Mouse (Mus musculus) embryonic stem cell, embryonic (primary cell): Measurements from ENCODE around the gene Lhb.

ENCODE experiments used
- CTCF ChIA-PET, 4 experiments: fragments of 300-600 bp in 2 of 4; fragments of 350-600 bp in 2 of 4; sonication (Branson Sonifier 250); formaldehyde crosslinking; loops; one replicate each; lab custom pipeline; 2022; ENCODE audit warnings: inconsistent platforms in 2 of 4; lab: Charles Lee
- POLR2A ChIA-PET, 4 experiments: fragments of 300-600 bp in 2 of 4; fragments of 350-600 bp in 2 of 4; sonication (Branson Sonifier 250); formaldehyde crosslinking; loops; one replicate each; lab custom pipeline; 2022; ENCODE audit warnings: antibody characterized with exemption in 4 of 4, inconsistent platforms in 1 of 4; lab: Charles Lee

Lhb gene

DNA sequence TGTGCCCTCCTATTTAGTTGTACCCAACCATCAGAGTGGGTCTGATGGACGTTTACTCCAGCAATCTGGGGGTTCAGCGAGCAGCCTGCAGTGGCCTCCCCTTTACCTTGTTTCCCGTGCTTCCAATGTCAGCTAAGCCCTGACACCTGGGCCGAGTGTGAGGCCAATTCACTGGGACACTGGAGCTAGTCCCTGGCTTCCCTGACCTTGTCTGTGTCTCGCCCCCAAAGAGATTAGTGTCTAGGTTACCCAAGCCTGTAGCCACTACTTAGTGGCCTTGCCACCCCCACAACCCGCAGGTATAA is at the start of gene Lhb:
Gene Lhb (plus strand): TSS at position 206 of the 305 bp plus-strand sequence.
- ChIA-PET POLR2A (interaction anchor here (0.5 to 8.4 kb wide), 39 partner anchors 10 to 636 kb away, joined by 3 to 114 read pairs (median 4); partner anchors contain the start of genes Gys1 (in 3 of the 4), Ftl1 (in 2 of the 4), Kcna7 (in 2 of the 4) and Plekha4 (in 2 of the 4)), CTCF (interaction anchor here (0.6 to 6.0 kb wide), 11 partner anchors 14 to 144 kb away, joined by 3 to 39 read pairs (median 5); partner anchors contain the start of genes Kcna7 (in 2 of the 4), Gys1 (in 1 of the 4) and Ruvbl2 (in 1 of the 4))

DNA sequence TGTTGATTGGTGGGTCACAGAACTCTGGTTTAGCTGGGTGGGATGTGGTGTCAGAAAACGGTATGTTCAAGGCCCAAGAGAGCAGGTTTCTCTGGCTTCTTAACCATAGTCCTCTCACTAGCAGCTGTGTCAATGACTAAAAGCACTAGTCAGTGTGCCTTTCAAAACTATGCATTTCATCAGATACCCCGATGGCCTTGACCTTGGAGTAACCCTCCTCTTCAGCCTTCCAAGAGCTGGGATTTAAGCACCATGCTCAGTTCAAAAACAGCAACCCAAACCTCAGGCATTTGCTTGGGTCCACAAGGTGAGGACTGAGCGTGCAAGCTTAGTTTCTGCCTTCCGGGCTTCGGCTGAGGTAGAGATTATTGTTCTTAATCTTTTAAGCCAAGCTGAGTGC is 48.2 kb upstream of the Lhb start:
- ChIA-PET POLR2A (interaction anchor here in 3 of 4 experiments (0.6 to 51.5 kb wide), 19 partner anchors 0 to 318 kb away, joined by 3 to 1478 read pairs (median 4); partner anchors contain the start of genes Snrnp70 (in 2 of the 3), Kcna7 (in 1 of the 3), Lhb (in 1 of the 3) and Lin7b (in 1 of the 3)), CTCF (interaction anchor here in 2 of 4 experiments (0.6 to 1.2 kb wide), 6 partner anchors 7 to 424 kb away, joined by 3 to 17 read pairs (median 3); no protein-coding TSS in a partner anchor)

DNA sequence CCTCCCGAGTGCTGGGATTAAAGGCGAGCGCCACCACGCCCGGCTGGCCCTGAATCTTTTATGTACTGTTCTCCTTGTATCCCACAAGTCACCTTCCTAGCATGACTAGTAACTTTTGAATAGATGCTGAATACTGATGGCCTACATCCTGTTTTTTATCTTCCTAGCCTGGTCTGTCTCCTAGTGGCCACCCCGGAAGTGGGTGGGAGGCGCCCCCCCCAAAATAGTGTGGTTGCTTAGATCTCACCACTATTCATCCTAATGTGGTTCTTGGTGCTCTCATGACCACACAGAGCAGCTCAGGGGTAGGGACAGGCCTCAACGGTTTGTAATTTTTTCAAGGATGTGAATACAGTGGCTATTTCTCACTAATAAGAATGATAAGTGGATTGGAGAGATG is 46.0 kb upstream of the Lhb start:
- POLR2A ChIA-PET = interaction anchor here (0.6 to 51.5 kb wide), 9 partner anchors 3 to 254 kb away, joined by 3 to 1478 read pairs (median 6); partner anchors contain the start of genes Kcna7 (in 1 of the 4), Lin7b (in 1 of the 4), Ppfia3 (in 1 of the 4) and Snrnp70 (in 1 of the 4)
- CTCF ChIA-PET = interaction anchor here in 1 of 4 experiments (0.6 kb wide), 1 partner anchor 267 kb away, joined by 14 read pairs; no protein-coding TSS in a partner anchor

DNA sequence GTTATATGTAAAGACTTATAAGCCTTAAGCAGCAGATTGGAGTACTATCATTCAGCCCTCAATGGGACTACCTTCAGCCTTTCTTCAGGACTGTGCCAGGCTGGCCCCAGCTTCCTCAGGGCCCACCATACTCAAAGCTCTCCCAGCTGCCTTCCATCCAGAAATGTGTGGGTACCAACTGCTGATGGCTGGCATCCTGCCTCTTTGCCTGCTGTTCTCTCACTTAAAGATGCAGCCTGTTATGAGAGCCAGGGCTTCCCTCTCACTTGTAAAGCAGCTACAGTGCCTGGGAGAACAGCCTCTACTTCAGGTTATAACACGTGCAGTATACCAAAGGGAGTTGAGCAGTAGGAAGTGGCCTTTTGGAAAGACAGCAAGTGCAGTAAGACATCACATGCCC is 44.6 kb upstream of the Lhb start:
- ChIA-PET POLR2A (interaction anchor here (0.7 to 51.5 kb wide), 20 partner anchors 4 to 347 kb away, joined by 3 to 1478 read pairs (median 5); partner anchors contain the start of genes Ppfia3 (in 3 of the 4), Snrnp70 (in 2 of the 4), Ftl1 (in 1 of the 4) and Gys1 (in 1 of the 4)), CTCF (interaction anchor here in 3 of 4 experiments (0.6 to 2.3 kb wide), 4 partner anchors 10 to 211 kb away, joined by 3 to 10 read pairs (median 4); partner anchors contain the start of gene Kcna7 (in 1 of the 3))

DNA sequence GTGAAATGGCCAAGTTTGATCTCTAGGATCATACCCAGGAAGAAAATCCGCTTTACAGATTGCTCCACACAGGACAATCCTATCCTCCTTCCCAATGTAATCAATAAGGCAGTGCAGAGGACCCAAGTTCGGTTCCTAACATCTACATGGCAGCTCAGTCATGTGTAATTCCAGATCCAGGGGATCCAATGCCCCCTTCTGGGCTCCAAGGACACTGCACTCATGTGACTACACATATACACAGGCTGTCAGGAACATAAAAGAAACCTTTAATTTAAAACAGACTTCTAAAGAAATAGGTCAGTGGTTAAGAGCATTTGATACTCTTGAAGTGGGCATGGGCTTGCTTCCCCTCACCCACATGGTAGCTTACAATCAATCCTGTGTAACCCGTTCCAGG is 34.5 kb upstream of the Lhb start:
- CTCF ChIA-PET = interaction anchor here in 3 of 4 experiments (0.6 to 1.8 kb wide), 9 partner anchors 9 to 242 kb away, joined by 3 to 5 read pairs (median 4); partner anchors contain the start of genes Kcna7 (in 1 of the 3), Slc6a21 (in 1 of the 3) and Snrnp70 (in 1 of the 3)
- POLR2A ChIA-PET = interaction anchor here in 3 of 4 experiments (0.7 to 51.5 kb wide), 12 partner anchors 5 to 173 kb away, joined by 3 to 1478 read pairs (median 4); partner anchors contain the start of genes Kcna7 (in 2 of the 3), Ppfia3 (in 2 of the 3), Snrnp70 (in 2 of the 3) and Gys1 (in 1 of the 3)

DNA sequence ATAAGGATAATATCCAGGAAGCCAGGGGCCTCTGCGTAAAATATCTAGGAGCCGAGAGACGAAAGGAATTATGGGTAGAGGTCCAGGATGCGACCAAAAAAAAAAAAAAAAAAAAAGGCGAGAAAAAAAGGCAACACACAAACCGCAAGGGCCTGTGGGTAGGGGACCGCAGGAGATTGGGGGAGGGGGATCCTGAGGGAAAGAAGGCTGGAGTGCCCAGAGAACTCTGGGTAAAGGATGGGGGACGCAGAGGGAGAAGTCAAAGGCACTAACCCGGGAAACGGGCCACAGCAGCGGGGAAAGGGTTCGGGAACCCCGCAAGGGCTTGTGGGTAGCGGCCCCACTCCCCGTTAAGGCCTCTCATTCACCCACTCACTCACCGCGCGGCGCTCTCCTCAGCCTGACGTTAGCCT is 25.5 kb upstream of the Lhb start:
- POLR2A ChIA-PET = interaction anchor here (0.6 to 51.5 kb wide), 101 partner anchors 4 to 576 kb away, joined by 3 to 1478 read pairs (median 5); partner anchors contain the start of genes Ccdc155 (in 3 of the 4), Ftl1 (in 3 of the 4), Kcna7 (in 3 of the 4) and Ppfia3 (in 3 of the 4)
- CTCF ChIA-PET = interaction anchor here (0.7 to 4.9 kb wide), 17 partner anchors 8 to 287 kb away, joined by 3 to 33 read pairs (median 4); partner anchors contain the start of genes Kcna7 (in 3 of the 4), Gys1 (in 1 of the 4) and Ntf5 (in 1 of the 4)

DNA sequence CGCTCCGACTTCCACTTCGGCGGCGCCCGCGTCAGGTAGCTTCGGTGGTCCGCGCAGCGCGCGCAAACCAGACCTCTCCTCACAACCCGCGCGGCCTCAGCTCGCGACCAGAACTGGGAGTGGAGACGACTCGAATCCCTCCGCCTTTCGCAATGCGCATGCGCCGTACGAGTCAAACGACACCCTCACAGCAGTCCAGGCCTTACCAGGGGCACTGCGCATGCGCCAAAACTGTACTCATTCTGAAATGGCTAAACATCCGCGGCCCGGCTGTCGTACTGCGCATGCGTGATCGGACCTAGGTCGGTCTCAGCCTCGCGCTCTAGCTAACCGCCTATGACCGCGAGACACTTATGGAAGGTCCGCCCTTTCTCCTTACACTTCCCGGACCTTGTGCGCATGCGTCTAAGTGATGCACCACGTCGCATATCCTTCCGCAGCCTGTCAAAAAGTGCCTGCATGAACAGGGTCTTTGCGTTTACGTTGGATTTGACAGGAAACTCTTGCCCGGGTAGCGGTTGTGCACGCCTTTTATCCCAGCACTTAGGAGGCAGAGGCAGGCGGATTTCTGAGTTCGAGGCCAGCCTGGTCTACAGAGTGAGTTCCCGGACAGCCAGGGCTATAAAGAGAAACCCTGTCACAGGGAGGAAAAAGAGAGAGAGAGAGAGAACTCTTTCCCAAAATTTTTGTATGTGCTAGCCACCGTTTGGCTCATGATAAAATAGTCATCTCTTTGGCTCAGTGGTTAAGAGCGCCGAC is 24.9 kb upstream of the Lhb start, which contains the start of gene Snrnp70:
Gene Snrnp70 (minus strand): TSS at position 165 of the 759 bp plus-strand sequence.
- POLR2A ChIA-PET = interaction anchor here (0.6 to 51.5 kb wide), 107 partner anchors 4 to 577 kb away, joined by 3 to 1478 read pairs (median 5); partner anchors contain the start of genes Ccdc155 (in 3 of the 4), Ftl1 (in 3 of the 4), Gys1 (in 3 of the 4) and Kcna7 (in 3 of the 4)
- CTCF ChIA-PET = interaction anchor here (0.7 to 4.9 kb wide), 19 partner anchors 9 to 287 kb away, joined by 3 to 33 read pairs (median 4); partner anchors contain the start of genes Kcna7 (in 3 of the 4), Gys1 (in 1 of the 4), Ntf5 (in 1 of the 4) and Rasip1 (in 1 of the 4)

DNA sequence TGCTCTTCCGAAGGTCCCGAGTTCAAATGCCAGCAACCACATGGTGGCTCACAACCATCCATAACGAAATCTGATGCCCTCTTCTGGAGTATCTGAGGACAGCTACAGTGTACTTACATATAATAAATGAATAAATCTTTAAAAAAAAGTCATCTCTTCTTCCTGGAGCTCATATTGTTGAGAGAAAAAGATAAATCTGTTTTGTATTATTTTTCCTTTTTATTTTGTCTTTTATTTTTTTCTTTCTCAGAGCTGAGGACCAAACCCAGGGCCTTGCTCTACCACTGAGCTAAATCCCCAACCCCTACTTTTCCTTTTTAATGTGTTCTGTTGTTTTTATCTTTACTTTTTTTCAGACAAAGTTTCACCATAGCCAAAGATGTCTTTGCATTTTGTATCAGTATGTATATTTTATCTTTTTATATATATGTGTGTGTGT is 24.3 kb upstream of the Lhb start:
- CTCF ChIA-PET = interaction anchor here (0.6 to 4.9 kb wide), 14 partner anchors 9 to 1518 kb away, joined by 3 to 33 read pairs (median 4); partner anchors contain the start of genes Kcna7 (in 2 of the 4), Gys1 (in 1 of the 4), Ntf5 (in 1 of the 4) and Rasip1 (in 1 of the 4)

DNA sequence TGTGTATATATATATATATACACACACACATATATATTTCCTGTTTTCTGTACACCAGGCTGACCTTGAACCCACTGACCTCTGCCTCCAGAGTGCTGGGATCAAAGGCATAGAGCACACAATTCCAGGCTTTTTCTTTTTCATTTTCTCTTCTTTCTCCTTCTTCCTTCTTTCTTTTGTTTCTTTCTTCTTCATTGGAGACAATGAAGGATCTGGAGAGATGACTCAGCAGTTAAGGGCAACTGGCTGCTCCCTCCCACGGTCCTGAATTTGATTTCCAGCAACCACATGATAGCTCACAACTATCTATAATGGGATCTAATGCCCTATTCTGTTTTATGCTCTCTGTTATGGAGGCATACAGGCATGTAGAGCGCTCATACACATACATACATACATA is 23.8 kb upstream of the Lhb start:
- CTCF ChIA-PET = interaction anchor here in 2 of 4 experiments (0.6 to 4.9 kb wide), 5 partner anchors 9 to 1519 kb away, joined by 3 to 33 read pairs (median 7); partner anchors contain the start of genes Kcna7 (in 1 of the 2) and Ntf5 (in 1 of the 2)
- POLR2A ChIA-PET = interaction anchor here in 3 of 4 experiments (0.6 to 51.5 kb wide), 40 partner anchors 5 to 581 kb away, joined by 3 to 1478 read pairs (median 8); partner anchors contain the start of genes Ftl1 (in 3 of the 3), Kcna7 (in 3 of the 3), Ppfia3 (in 3 of the 3) and Trpm4 (in 2 of the 3)

More for the DNA sequence above, 24.3 kb upstream of the Lhb start:
- POLR2A ChIA-PET = interaction anchor here (0.6 to 51.5 kb wide), 88 partner anchors 5 to 578 kb away, joined by 3 to 1478 read pairs (median 5); partner anchors contain the start of genes Ftl1 (in 3 of the 4), Kcna7 (in 3 of the 4), Ppfia3 (in 3 of the 4) and Bax (in 2 of the 4)

DNA sequence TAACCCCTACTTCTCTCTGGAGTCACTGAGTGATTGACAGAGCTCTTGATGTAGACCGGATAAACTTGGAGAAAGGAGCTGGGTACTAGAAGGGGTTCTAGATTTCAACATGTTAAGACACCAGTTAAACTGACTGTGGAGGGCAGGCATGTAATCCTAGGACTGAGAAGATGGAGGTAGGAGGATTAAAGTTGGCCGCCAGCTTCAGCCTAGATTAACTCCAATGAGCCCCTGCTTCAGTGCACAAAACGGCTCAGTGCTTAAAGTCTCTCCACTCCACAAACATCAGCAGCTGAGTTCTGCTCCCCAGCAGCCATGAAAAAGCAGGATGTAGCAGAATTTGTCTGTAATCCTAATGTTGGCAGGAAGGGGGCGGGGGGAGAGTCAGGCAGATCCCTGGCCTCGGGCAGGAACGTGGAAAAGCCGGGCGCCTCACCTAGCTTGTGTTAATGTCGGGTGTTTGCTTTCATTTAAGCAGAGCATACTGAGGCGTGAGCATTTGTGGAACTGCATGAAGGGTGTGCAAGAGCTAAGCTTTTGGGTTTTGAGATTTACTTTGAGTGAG is 19.0 kb upstream of the Lhb start:
- CTCF ChIA-PET = interaction anchor here (0.6 to 2.4 kb wide), 26 partner anchors 10 to 281 kb away, joined by 3 to 13 read pairs (median 3); partner anchors contain the start of genes Gys1 (in 1 of the 4), Lhb (in 1 of the 4), Ppfia3 (in 1 of the 4) and Ruvbl2 (in 1 of the 4)
- POLR2A ChIA-PET = interaction anchor here (0.5 to 39.9 kb wide), 40 partner anchors 8 to 510 kb away, joined by 3 to 1478 read pairs (median 4); partner anchors contain the start of genes Gys1 (in 3 of the 4), Ftl1 (in 2 of the 4), Ntf5 (in 2 of the 4) and Ppfia3 (in 2 of the 4)

DNA sequence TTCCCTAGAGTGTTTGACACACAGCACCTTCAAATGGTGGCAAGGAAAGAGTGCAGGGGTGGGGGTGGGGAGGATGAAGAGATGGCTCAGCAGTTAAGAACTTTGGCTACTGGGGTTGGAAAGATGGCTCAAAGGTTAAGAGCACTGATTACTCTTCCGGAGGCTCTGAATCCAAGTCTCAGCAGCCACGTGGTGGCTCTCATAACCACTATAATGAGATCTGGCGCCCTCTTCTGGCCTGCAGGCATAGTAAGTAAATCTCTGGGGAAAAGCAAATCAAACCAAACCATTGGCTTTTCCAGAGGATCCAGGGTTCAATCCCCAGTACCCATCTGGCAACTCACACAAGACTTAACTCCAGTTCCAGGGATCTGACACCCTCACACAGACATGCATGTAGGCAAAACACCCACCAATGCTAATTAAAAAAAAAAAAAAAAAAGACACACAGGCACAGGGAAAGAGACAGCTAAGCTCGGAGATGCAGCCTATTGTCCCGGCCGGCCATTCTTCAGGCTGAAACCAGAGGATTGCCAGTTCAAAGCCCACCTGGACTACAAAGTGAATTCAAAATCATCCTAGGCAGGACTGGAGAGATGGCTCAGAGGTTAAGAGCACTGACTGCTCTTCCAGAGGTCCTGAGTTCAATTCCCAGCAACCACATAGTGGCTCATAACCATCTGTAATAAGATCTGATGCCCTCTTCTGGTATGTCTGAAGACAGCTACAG is 16.9 kb upstream of the Lhb start:
- CTCF ChIA-PET = interaction anchor here in 3 of 4 experiments (0.6 to 4.9 kb wide), 15 partner anchors 13 to 253 kb away, joined by 3 to 47 read pairs (median 5); partner anchors contain the start of genes Lin7b (in 1 of the 3), Ppfia3 (in 1 of the 3) and Ruvbl2 (in 1 of the 3)

DNA sequence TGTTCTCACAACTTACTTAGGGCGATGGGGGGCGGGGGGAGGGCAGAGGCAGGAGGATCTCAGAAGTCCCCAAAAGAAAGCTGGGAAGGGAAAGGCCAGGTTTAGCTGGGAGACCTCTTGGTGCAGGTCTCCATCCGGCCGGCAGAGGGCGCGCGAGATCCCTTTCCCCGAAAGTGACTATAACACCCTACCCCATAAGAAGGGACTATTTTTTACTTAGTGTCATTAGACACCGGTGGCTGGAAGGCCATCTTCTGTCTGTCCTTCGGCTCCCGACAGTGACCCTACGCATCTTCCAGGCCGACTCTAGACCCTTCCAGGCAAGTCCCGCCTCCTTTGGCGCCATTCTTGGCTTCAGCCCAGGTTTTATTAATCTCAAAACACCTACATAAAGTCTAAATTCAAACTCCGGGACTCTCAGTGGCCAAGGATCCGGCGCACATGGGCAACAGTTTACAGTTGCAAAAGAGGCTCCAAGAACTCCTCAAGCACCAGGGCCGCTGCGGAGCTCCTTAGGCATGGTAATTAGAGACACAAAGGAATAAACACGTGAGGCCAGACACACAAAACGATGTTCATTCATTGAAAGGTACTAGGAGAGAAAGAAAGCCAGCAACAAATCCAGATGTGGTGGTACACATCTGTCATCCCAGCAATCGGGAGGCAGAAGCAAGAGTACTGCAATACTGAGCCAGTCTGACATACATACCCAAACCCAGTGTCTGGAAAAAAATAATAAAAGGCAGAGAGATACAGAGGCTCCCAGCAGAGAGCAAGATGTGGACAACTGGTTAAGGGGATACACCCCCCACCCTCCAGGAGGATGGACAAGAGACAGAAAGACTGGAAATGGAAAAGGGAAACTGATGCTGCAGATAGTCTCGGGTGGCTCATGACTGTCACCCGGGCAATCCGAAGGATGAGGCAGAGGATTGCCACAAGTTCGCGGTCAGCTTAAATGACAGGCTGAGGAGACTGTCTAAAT is 15.2 kb upstream of the Lhb start, which contains the start of gene Kcna7:
Gene Kcna7 (plus strand): TSS at position 563 of the 985 bp plus-strand sequence.
- CTCF ChIA-PET = interaction anchor here (0.5 to 4.9 kb wide), 79 partner anchors 8 to 468 kb away, joined by 3 to 53 read pairs (median 5); partner anchors contain the start of genes Gys1 (in 3 of the 4), Lhb (in 3 of the 4), Ntf5 (in 3 of the 4) and Snrnp70 (in 3 of the 4)
- POLR2A ChIA-PET = interaction anchor here in 3 of 4 experiments (0.6 to 39.9 kb wide), 68 partner anchors 8 to 419 kb away, joined by 3 to 1478 read pairs (median 4); partner anchors contain the start of genes Ntf5 (in 3 of the 3), Snrnp70 (in 3 of the 3), Gys1 (in 2 of the 3) and Lhb (in 2 of the 3)

More for the DNA sequence above, 16.9 kb upstream of the Lhb start:
- POLR2A ChIA-PET = interaction anchor here (0.5 to 39.9 kb wide), 14 partner anchors 14 to 208 kb away, joined by 3 to 1478 read pairs (median 5); partner anchors contain the start of genes Gys1 (in 2 of the 4), Bax (in 1 of the 4), Lin7b (in 1 of the 4) and Ppfia3 (in 1 of the 4)
